Mouse (Mus musculus) testis, adult 2 months (tissue): Measurements from ENCODE around the gene Tmem274.

Experiments used
- CTCF ChIP-seq: fragments of 200-500 bp; IDR thresholded peaks from 2 replicates; pipeline ENCODE4 v1.5.1; 2012; ENCODE audit warnings: low read depth, mild to moderate bottlenecking, inconsistent platforms, low read length, moderate library complexity; ENCODE audit not compliant: control insufficient read depth, insufficient read depth, insufficient replicate concordance
- POLR2A ChIP-seq: fragments of 200-500 bp; IDR thresholded peaks from 2 replicates; pipeline ENCODE4 v1.6.1; 2012; ENCODE audit warnings: low read depth, mild to moderate bottlenecking, inconsistent platforms, low read length, moderate library complexity; ENCODE audit not compliant: control insufficient read depth

- no peak for TF ChIP-seq POLR2A
- TF ChIP-seq CTCF: no peak
Measured at GRCm38 (mm10) chr4:149504858-149505257, 27.7 kb downstream of the Tmem274 start.
